Mouse (Mus musculus) natural killer cell, adult 2 months (primary cell): ENCODE results near the gene Acap3.

Experiments used
- DNase-seq, 2 experiments: peaks; one replicate each; pipeline ENCODE4 v3.0.0; 2022; ENCODE audit warnings: low spot score in 2 of 2

The Acap3 gene

DNA sequence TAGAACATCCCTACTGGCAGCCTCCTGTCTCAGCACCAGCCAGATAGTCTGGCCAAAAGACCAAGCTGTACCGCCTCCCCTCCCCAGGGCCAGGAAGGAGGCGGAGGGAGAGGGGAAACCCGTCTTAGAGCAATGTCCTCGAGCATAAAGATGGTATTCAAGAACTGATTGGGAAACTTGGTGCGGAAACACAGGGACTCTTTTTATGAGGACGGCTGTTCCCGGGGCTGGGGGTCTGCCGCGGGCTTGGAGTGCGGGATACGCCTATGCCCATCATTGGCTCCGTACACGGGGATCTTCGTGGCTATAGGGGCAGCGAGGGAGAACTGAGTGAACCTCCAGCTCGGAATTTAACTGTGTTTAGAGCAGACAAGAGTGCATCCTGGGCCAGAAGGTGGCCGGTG lies 51.4 kb downstream of the Acap3 start:
- DNase-seq = peak in 1 of 2 experiments; percentile 5

DNA sequence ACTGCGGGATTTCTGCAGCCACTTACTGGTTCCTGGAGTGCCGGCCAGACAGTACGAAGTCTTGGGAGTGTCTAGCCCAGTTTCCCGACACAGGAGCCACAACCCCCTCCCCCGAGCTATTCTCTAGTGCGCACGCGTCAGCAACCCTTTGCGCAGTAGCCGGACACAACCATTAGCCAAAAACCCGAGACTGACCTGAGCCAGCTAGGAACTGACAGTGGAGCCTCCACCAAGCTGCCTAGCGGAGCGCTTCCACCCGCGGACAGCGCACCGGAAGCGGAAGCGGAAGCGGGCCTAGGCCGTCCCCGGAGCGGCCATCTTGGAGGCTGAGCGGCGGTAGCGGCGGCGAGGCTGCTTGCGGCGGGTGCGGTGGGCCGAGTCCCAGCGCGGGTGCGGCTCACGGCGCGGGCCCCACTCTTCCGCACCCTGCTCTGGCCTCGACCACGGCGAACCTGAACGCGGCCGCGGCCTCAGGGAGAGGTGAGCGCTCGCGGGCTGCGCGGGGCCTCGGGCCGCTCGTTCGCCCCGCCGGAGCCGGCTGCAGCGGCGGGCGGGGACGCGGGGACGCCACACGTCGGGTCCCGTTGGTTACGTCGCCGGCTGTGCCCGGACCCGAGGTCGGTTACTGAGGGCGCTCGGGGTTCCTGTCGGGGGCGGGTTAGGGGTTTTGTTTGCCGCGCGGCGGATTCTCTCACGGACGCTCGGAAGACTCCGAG lies 52.1 kb downstream of the Acap3 start, which contains the start of gene Ube2j2:
Gene Ube2j2, plus strand, starts transcription at position 298 of the 716 bp plus-strand sequence.
- DNase-seq = peak; percentile 92 to 93

DNA sequence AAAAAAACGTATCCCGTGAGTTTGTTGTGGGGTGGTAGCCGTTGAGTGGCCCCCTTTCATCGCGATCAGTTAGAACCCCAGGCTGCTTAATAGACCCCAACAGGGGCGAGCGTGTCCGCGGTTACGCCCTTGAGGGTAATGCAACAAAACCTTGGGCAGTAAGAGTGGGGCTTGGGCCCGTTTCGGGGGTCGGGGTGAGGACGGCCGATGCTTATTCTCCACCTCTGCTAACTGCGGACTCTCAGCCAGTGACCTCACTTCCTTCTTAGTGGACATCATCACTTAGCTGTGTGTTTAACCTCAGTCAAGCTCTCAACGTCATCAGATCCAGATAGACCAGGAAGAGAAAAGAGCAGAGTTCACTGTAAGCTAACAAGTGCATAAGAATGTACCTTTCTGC lies 52.6 kb downstream of the Acap3 start:
- peak; percentile 32 to 48 for DNase-seq

DNA sequence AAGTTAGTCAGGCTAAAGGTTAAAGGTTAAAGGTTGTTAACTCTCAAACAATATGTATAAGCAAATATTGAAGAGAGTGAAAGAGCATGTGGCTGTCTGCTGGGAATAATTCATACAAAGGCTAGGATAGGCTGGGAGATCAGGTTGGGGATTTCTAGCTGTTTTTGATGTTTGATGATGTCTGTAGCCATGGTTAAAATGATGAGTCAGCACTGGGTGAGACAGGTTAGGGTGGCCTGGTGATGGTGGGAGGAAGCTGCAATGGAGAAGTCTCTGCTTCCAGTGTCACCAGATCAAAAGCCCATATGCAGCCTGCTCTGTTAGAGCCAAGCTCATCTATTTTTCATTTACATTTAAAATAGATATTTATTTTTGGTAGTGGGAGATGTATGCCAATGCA lies 55.5 kb downstream of the Acap3 start:
- DNase-seq = no peak

DNA sequence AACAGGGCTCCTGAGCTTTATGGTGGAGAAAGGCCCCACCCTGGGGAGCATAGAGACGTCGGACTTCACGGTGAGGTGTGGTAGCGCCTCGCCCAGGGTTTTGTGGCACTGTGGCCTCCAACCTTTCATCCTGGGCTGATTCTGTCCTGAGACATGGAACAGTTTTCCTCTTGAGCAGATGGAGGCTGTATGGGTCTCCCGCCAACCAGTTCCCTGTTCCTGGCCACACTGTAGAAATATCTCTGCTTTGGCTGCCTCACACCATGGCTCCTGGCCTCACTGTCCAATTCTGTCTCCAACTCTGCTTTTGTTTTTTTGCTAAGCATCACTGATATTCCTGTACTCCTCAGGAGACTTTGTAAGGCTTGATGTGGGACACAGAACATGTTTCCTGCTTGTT lies 63.9 kb downstream of the Acap3 start:
- DNase-seq = no peak
